Mouse (Mus musculus) adrenal gland, adult 18-20 months (tissue): Measurements from ENCODE around the gene H3f3b. TPM values are rescaled to one million over a fixed set of nuclear protein-coding genes. Genes with fewer than 3 reads are reported as not detected.

Source experiments
- DNase-seq, 2 experiments: peaks; one replicate each; pipeline ENCODE4 v3.0.0; 2021 to 2022; ENCODE audit warnings: low spot score in 2 of 2
- total RNA-seq, 2 experiments: library from RNA; stranded (reverse); gene quantifications; 1 replicate in 1 of 2; 2 replicates in 1 of 2; pipeline ENCODE4 v1.2.3; 2021

Gene H3f3b
- total RNA-seq, 2 experiments from 2014 or later, result 248 to 269 TPM

DNA sequence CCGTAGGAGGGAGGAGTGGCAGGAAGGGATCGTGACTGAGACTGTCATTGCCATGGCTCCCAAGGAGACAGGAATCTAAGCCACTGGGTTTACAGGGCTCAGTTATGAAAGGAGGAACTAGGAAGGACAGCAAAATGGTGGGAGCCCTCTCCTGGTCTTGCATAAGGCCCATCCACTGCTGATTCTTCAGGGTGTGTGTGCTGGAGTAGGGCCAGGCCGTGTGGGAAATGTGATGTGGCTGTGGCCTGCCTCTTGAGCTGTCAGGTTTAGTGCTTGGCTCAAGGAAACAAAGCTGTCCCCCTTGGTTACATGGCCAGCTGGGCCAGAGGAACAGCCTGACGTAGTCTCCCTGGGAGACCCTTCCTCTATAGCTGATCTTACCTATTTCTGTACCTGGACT is 22.4 kb upstream of the H3f3b start:
- DNase-seq, result no peak

DNA sequence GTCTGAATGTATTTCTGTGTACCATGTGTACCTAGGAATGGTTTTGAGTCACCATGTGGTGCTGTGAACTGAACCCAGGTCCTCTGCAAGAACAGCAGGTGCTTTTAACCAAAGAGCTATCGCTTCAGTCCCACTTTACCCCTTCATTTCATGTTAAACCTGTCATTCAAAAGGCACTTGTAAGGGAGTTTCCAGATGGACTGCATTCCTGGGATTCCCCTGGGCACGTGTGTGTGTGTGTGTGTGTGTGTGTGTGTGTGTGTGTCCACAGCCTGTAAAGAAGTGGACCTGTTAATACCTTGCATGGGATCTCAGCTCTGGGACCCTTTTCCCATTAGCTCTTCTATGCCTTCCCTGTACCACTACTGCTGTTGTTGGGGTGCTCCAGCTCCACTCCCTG is 21.8 kb upstream of the H3f3b start:
- no peak for DNase-seq

DNA sequence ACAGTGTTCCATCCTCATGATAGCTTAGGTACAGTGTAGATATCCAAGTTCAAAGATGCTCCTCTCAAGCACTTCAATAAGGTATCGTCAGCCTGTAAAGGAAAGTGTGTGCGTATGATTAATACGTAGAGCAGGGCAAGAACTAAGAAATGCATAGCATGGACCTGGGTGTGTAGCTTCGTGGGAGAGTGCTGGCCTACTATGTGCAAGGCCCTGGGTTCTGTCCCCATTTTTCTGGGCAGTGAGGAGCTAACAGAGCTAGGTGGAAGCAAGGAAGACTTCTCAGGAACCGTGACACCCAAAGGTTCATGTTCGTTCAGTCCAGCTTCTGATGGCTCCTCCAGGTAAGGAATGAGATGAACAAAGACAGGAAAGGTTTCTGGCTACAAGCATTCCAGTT is 17.4 kb upstream of the H3f3b start:
- DNase-seq, result no peak

DNA sequence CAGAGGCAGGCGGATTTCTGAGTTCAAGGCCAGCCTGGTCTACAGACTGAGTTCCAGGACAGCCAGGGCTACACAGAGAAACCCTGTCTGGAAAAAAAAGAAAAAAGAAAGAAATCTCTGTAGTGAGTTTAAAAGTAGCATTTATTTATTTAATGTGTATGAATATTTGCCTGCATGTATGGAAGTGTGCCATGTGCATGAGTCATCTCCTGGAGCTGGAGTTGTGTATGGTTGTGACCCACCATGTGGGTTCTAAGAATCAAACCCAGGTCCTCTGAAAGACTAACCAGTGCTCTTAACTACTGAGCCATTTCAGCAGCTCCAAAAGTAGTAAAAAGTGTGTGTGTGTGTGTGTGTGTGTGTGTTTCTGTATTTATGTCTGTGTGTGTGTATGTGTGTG is 15.5 kb upstream of the H3f3b start:
- DNase-seq, result no peak

DNA sequence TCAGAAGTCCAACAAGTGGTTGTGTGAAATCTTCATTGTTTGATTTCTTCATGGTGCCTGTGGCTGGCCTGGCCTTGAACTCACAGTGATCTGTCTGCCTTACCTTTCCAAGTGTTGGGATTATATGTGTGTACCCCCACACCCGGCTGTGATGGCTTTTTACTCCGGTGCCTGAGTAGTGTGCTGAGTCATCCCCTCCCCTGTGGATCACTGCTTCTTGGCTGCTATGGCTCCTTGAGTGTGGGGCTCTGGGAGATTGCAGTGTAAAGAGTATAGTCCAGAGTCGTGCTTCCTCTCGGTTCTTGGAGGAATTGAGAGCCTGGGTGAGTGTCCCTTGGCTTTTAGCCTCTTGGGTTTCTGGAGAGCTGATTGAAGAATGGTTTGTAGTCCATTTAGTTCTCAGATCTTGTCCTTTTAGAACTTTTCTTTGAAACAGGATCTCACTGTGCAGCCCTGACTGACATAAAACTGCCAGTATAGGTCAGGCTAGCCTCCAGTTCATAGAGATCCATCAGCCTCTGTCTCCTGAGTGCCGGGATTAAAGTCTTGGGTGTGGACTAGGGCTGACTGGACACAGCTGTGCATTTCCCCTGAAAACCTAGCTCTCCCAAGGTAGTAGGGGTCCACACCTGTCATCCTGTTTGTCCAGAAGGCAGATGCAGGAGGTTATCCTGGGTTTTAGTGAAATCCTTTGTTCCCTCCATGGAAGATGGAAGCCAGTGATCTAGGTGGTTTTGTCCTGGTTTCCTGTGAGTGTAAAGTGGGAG is 14.8 kb upstream of the H3f3b start:
- no peak for DNase-seq

DNA sequence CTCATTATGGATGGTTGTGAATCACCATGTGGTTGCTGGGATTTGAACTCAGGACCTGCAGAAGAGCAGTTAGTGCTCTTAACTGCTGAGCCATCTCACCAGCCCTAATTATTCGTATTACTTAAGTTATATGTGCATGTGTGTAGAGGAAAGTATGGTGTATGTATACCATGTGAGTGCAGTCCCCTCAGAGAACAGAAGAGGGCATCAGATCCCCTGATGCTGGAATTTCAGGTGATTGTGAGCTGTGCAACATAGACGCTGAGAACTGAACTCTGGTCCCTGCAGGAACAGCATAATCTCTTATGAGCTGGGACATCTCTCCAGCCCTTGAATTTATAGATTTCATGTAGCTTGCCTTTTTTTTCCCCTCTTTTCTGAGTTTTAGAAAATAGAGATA is 14.1 kb upstream of the H3f3b start:
- DNase-seq, result no peak

DNA sequence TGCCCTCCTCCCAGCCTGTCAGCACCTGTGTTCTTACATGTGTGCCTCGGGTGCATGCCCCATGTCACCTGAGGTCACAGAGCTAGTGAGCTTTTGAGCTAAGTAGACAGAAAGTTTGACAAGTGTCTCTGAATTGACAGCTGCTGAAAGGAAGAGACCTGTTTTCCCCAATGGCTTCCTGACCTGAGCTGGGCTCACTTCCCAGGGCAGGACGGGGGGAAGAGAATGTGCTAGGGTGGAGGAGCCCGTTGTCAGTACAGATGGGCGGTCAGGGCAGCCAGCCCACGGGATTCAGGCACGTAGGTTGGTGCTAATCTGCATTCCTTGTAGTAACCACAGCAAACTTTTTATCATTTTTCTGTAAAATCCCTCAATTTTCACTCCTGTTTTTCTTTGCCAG is 12.8 kb upstream of the H3f3b start:
- DNase-seq, result no peak

DNA sequence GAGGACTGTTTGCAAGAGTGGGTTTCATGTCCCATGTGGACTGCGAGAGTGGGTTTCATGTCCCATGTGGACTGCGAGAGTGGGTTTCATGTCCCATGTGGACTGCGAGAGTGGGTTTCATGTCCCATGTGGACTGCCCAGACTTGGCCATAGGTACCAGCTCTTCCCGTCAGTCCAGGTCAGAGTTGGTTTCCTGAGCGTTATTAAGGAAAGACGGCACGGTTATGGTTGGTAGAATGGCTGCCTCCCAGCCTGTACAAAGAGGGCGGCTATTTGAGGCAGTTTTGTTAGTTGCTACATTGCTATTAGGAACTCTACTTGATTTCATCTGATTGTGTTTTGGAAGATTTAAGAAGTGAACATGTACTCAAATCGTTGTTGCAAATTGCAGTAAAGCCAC is 10.1 kb upstream of the H3f3b start:
- no peak for DNase-seq

DNA sequence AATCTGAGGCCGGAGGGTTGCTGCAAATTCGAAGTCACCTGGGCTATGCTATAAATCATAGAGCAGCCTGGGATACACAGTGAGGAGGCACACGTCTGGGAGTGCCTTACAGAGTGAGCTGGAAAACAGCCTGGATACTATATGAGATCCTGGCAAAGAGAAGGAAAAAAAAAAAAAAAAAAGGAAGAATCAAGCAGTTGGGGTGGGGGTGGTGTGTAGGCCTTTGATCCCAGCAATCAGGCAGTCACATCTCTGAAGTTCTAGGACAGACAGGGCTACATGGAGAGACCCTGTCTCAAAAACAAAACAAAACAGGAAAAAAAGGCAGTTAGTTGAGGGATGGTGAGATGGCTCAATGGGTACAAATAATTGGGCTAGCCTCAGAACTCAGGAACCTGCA is 8.9 kb upstream of the H3f3b start:
- no peak for DNase-seq

DNA sequence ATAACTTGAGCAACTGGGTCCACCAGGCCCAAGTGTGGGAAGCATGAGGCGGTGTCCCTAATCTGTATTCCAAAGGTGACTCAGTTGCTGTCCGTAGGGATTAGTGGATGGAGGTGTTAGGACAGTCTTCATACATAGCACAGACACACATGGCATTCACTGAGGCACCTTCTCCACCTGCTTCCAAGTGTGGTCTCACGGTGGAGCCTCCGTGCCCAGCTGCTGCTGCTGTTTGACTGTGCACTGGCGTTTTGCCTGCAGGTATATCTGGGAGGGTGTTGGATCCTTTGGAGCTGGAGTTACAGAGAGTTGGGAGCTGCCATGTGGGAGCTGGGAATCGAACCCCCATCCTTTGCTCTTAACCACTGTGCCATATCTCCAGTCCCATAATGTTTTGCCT is 6.8 kb upstream of the H3f3b start:
- no peak for DNase-seq

DNA sequence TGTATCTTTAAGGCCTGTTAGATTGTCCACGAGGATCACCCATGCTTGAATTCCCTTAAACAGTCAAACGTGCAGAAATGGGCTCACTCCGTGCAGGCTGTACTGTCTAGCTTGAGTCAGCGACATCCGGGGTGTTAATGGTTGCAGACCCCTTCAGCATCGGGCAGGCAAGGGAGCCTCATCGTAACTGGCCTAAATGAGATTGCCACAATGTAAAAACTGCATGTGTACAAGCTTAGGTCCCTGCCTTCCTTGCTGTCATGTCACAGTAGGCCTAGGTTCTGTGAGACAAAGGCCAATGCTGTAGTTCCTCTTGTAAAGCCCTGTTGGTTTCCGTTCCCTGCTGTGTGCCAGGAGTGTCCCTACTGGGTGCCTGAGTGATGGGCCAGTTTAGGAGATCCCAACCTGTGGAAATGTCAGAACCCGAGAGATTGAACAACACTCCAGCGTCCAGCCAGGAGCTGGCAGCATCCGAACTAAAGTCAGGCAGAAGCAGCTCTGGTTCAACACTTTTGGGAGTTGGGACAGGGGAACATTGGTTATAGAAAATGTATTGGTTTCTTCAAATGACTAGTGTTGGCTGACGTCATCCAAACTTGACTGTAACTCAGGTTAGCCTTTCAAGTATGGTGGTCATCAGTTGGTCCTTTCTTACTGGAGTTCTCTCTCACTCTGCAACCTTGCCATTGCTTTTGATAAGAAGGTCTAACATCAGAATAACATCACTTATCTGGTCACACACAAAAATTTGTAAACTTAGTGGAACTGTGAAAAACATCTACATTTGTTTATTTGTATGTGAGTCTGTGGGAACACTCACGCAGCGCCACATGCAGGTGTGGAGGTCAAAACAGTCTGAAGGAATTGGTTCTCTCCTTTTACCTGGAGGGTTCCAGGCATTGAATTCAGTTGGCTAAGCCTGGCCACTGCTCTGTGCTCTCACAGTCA is 3.4 kb upstream of the H3f3b start:
- peak in 1 of 2 experiments; percentile 36 for DNase-seq

DNA sequence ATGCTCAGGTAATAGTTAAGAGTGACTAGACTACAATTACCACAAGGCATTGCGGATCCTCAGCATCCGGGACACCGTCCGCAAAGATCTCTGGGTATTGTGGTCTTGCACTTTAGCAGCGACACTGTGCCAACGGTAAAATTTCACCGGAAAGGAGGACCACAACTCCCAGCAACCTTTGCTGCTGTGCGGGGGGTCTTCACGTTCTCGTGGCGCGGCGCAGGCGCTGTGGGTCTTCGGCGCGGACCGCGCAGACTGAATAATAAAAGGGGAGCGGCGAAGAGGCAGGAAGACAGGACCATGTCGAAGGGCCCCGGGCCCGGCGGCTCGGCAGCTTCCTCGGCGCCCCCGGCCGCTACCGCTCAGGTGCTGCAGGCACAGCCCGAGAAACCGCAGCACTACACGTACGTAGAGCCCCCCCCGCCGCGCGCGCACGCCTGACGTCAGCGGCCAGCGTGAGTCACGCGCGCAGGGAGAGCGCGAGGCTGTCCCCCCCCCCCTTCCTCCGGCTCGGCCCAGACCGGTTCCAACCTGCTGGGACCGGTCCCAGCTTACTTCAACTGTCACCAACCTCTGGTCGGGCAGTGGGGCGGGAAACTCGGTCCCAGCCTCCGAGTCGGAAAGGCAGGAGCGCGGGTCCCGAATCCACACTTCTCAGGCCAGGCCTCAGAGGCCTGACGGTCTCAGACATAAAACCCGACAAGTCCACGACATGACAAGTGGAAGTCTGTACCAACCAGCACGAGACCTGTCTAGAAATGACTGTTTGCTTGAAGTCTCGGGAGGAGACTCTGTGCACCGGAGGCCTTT is 2.5 kb upstream of the H3f3b start, which contains the start of gene Unk:
Gene Unk (plus strand): TSS at position 235 of the 810 bp plus-strand sequence.
- DNase-seq, result peak; percentile 91 to 93

DNA sequence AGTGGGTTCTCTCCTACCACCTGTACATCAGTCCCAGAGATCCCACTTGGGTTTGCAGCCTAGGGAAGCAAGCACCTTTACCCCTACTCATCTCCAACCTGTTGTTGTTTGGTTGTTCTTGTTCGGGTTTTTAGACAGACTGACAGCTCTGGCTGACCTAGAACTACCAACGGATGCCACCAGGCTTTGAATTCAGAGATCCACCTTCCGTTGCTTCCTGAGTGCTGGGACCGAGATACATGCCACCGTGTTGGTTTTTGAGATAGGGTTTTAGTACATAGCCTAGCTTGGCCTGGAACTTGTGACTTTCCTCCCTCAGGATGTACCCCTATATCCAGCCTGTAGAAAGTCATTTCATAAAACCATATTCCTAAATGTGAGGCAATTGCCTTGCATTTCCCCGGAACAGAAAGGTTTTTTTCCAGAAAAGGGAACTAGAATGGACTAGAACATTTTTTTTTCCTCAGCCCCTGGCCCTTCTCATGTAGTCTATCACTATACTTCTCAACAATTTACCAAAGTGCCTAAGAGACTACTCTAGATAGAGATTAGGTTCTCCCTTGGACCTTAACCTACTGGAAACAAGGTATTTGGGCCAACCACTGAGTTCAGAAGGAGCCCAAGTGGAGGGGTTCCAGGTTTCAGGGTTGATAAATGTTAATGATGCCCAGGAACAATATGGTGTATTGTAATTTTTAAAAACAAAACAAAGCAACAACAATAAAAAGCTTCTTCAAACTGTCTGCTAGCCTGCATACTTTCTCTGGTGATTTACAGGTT is 1.5 kb upstream of the H3f3b start:
- DNase-seq, result no peak

DNA sequence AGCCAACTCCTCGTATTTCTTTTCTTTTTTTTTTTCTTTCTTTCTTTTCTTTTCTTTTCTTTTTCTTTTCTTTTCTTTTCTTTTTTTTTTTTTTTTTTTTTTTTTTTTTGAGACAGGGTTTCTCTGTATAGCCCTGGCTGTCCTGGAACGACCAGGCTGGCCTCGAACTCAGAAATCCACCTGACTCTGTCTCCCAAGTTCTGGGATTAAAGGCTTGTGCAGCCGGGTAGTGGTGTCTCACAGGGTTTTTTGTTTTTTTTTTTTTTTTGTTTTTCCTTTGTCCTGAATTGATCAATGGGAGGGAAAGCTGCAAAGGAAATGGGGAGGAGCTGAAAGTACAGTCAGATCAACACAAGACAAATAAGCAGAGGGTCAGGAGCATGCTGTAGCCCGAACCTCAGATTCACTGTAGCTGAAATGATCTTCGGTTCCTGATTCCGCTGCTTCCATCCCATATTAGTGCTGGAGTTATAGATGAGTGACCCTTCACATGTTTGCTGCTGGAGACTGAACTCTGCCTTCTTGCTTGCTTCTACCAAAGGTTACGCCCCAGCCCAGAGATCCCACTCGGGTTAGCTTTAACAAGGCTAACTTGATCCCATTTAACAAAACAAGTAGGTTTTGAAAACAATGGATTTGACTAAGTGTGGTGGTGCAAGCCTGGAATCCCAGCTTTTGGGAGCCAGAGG is 559 bp upstream of the H3f3b start:
- DNase-seq, result no peak

DNA sequence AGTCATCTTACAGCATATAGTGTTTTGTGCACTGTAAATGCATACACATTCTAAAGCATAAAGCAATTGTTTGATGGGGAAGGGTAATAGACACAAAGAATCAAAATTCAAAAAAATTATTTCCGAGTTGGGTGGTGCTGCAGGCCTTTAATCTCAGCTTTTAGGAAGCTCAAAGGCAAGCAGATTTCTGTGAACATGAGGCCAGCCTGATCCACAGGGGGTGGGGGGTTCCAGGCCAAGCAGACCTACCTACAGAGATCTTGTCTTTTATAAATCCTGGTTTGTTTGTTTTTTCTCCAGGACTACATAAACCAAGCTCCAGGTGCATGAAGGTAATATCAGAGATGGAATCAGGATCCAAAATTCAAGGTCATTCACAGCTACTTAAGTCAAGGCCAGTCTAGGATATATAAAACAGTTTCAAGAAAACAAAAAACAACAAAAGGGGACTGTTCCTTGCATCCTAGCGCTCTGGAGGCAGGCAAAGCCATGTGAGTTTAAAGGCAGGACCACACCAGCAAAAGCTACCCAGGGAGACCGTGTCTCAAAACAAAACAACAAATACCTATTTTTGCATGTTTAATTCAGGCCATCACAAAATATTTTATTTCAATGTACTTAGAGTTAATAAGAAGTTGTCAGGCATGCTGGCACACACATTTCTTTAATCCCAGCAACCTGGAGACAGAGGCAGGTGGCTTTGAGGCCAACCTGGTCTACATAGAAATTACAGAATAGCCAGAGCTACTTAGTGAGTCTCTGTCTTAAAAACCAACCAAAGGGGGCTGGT is 2.5 kb downstream of the H3f3b start:
- DNase-seq, result no peak

DNA sequence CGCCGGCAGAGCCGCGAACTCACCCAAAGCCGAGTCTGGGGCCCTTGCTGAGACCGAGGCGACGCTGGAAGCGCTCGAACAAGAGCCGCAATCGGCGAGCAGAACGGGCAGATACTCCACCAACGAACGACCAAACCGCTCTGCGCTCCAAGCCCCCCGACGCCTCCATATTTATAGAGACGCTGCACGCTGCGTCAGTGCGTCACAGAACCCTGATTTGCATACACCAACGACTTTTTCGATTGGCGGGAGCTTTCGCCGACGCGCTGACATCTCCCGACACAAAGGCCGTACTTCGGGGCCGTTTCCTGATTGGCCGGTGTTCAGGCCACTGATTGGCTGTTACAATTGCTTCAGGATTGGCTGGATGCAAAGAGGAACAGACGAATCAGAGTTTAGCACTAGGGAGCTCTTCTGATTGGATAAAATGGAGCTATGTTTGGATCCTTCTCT is 3.4 kb downstream of the H3f3b start:
- peak; percentile 94 to 95 for DNase-seq

DNA sequence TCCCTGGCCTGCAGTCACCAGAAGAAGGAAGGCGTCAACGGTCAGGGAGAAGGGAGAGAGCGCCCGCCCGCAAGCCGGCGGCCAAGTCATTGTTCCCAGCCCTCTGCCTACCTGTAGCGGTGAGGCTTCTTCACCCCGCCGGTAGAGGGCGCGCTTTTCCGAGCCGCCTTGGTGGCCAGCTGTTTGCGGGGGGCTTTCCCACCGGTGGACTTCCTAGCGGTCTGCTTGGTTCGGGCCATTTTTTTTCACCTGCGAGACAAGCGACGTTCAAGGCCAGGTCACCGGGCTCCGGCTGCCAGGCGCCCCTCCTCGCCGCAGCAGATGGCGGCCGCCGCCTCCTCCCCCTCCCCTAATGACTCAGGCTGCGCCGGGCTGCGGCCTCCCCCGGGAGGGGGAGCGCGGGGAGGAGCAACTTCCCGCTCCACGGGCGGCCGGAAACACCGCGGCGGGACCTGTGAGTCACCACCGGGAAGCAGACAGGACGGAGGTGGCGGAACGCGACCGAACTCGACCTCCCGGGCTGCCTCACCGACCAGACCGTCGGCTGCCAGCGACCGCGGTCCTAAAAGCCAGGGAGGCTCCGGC is 3.9 kb downstream of the H3f3b start:
- peak; percentile 82 to 83 for DNase-seq

DNA sequence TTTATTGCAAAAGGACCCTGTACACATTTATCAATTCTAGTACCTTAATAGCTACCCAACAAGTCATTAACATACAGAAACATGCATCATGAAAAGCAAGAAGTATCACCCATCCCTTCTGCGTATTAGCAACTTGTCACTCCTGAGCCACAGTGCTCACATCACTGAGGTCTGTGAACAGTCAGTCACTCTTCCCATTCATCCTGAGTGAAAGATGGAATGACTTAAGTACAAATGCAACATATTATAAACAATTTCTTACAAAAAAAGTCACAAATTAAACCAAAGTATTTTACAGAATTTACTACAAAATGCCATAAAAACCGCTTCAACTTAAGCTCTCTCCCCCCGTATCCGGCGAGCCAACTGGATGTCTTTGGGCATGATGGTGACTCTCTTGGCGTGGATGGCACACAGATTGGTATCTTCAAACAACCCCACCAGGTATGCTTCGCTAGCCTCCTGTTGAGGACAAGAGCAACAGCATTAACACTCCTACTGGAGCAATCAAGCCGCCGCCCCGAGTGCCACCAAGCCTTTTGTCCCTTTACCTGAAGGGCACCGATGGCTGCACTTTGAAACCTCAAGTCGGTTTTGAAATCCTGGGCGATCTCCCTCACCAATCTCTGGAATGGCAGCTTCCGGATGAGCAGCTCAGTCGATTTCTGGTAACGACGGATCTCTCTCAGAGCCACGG is 4.5 kb downstream of the H3f3b start:
- DNase-seq, result peak in 1 of 2 experiments; percentile 24
